Comparison of ENCODE assay signal across 8 mouse cellular contexts in the genomic region with DNA sequence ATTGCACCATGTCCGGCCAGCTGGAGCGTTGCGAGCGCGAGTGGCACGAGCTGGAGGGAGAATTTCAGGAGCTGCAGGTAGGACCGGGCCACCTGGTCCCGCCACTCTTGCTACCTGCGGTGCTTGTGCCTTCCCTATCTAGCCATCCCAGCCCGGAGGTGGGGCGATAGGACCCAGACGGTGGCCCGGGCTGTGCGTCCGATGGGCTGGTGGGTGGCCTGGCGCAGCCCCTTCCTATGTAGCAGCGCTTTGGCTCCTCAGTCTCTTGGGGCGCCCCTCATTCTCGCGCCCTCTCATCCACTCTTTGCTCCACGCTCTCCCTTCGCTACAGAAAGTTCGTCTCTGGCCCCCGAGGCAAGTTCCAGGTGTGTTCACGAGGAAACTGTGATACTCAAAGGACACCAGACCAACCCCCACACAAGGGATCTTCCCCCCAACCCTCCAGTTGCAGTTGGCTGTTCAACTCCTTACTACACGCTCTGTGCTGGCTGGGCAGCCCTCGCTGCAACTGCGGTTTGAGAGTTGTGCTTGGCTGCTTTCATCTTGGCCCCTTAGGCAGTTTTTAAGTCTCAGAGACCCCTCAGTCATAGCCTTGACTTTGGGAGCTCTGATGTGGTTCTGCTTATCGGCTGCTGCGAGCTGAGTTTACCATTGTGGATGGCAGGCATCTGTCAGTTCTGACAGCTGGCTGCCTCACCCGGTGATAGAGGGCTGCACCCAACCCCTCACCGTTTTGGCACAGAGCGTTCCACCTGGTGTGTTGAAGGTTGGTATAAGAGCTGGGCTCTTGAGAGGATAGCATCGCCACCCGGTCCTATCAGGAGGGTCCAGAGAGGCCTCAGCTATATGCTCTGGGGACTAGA. TPM values are rescaled to one million over a fixed set of nuclear protein-coding genes. Genes with fewer than 3 reads are reported as not detected.
A peak's percentile ranks its signal among the peaks of the same experiment; 100 is the strongest.
DNase-seq lines count a peak whose midpoint lies in the region; ATAC-seq and TF ChIP-seq lines count a peak whose summit lies in the region.

No protein-coding gene starts in this region.

- no peaks in the 10 kb centered on the region for H3K36me3 ChIP-seq in C2C12 (ENCODE audit: control insufficient read depth, insufficient read depth)
- H3K36me3 ChIP-seq in hindbrain, embryonic 12.5 days, result no peaks in the 10 kb centered on the region

- H3K9ac ChIP-seq in hindbrain, embryonic 12.5 days, result peak overlapping the region; percentile 82

- intact Hi-C loops in gastrocnemius, adult 2 months (cut with DNase I), result no loop called here

- H3K4me1 ChIP-seq in hindbrain, embryonic 12.5 days, result peaks cover 20% of the 10 kb centered on the region

- ATAC-seq in common myeloid progenitor, adult 5-6 weeks (replicated peaks; ENCODE audit: low read depth, poor library complexity, severe bottlenecking), result peak; percentile 33
- peak; percentile 91 for ATAC-seq in hindbrain, embryonic 12.5 days (ENCODE audit: low FRiP score)

- H3K79me2 ChIP-seq in C2C12 (ENCODE audit: control insufficient read depth, insufficient read depth), result no peaks in the 10 kb centered on the region

- H3K79me3 ChIP-seq in C2C12 (ENCODE audit: low read depth), result no peaks in the 10 kb centered on the region

- peak overlapping the region; percentile 94 for H3K4me2 ChIP-seq in hindbrain, embryonic 12.5 days (replicated peaks)

- WGBS in hindbrain, embryonic 12.5 days, result 5% methylated on average over 35 of the region's 35 CpGs

- peak overlapping the region; percentile 99 for H3K27ac ChIP-seq in gastrocnemius, adult 2 months
- H3K27ac ChIP-seq in hindbrain, embryonic 12.5 days, result peak overlapping the region; percentile 46

- H3ac ChIP-seq in C2C12 (ENCODE audit: control insufficient read depth, insufficient read length, low read depth), result peak overlapping the region; percentile 70

- H3K4me3 ChIP-seq in gastrocnemius, adult 2 months, result peak overlapping the region; percentile 92
- H3K4me3 ChIP-seq in C2C12 (ENCODE audit: insufficient read depth, poor library complexity, severe bottlenecking), result peak overlapping the region; percentile 37
- H3K4me3 ChIP-seq in hindbrain, embryonic 12.5 days, result peak overlapping the region; percentile 78

- TF ChIP-seq CTCF in gastrocnemius, adult 2 months (IDR thresholded peaks at IDR 0.05), result no peak
- no peak for TF ChIP-seq CTCF in C2C12 (IDR thresholded peaks at IDR 0.05; ENCODE audit: control insufficient read depth, insufficient read depth, insufficient read length)

- 0 out of 2 replicates have a peak, but pooled peaks cover 6% of the 10 kb centered on the region for H3K9me3 ChIP-seq in hindbrain, embryonic 12.5 days (replicated peaks)

- DNase-seq in gastrocnemius, adult 2 months, result peak; percentile 50
- DNase-seq in gastrocnemius, postnatal 4 days (ENCODE audit: low spot score in 2 of 2), result no peak
- DNase-seq in mesoderm, embryonic 11.5 days (ENCODE audit: low read depth, low spot score), result peak; percentile 44
- DNase-seq in thymus, postnatal 14 days, result peak; percentile 85
- DNase-seq in adrenal gland, postnatal 14 days, result no peak

- no peaks in the 10 kb centered on the region for H3K27me3 ChIP-seq in C2C12 (ENCODE audit: control insufficient read depth, insufficient read depth, insufficient read length)
- H3K27me3 ChIP-seq in hindbrain, embryonic 12.5 days, result no peaks in the 10 kb centered on the region

TF ChIP-seq in C2C12, 6 proteins besides CTCF, POLR2A, EP300 and RAD21:
- TF ChIP-seq MYOD1 (IDR thresholded peaks at IDR 0.05; ENCODE audit: control insufficient read depth, insufficient read length, low read depth) (no peak), USF1 (IDR thresholded peaks at IDR 0.05; ENCODE audit: low read depth) (no peak), MYOG (IDR thresholded peaks at IDR 0.05; ENCODE audit: control insufficient read depth, extremely low read depth, insufficient read length) (no peak), FOSL1 (IDR thresholded peaks at IDR 0.05; ENCODE audit: insufficient read depth, low read length, poor library complexity, severe bottlenecking) (no peak), MAX (IDR thresholded peaks at IDR 0.05) (no peak), CEBPB (IDR thresholded peaks at IDR 0.05; ENCODE audit: low read depth) (no peak)
TF ChIP-seq in C2C12: peak in this region for 0.

RNA-seq across cellular contexts. Expression of gene Tmem120b, which starts 8.4 kb away (rescaled TPM):
- total RNA-seq in gastrocnemius, adult 2 months (2021), result 10 to 100 TPM; 19.2 to 23.2 TPM
- total RNA-seq in gastrocnemius, postnatal 4 days (2021), result 10 to 100 TPM; 24.0 to 25.9 TPM
- 10.4 TPM for polyA plus RNA-seq in C2C12 (2012; fragmentation: generic; extraction: Trizol)
- total RNA-seq in common myeloid progenitor, adult 5-6 weeks (2017), result 4.8 and 4.9 TPM in 2 replicates
- polyA plus RNA-seq in hindbrain, embryonic 12.5 days (2016; fragmentation: Nextera tagmentation; extraction: Ambion mirVana), result 14.3 and 17.8 TPM in 2 replicates
- total RNA-seq in adrenal gland, postnatal 14 days (2021), result 17.7 and 19.2 TPM in 2 replicates

RNA-seq across cellular contexts. Expression of gene Morn3, which starts 29.8 kb away (rescaled TPM):
- total RNA-seq in gastrocnemius, adult 2 months (2021), result not detected
- total RNA-seq in gastrocnemius, postnatal 4 days (2021), result not detected
- not detected for polyA plus RNA-seq in C2C12 (2012; fragmentation: generic; extraction: Trizol)
- total RNA-seq in common myeloid progenitor, adult 5-6 weeks (2017), result not detected in 2 replicates
- 0.35 and 0.73 TPM in 2 replicates for polyA plus RNA-seq in hindbrain, embryonic 12.5 days (2016; fragmentation: Nextera tagmentation; extraction: Ambion mirVana)
- total RNA-seq in adrenal gland, postnatal 14 days (2021), result not detected in 2 replicates

RNA-seq across cellular contexts. Expression of gene Rhof, which starts 55.8 kb away (rescaled TPM):
- total RNA-seq in gastrocnemius, adult 2 months (2021), result under 1 TPM; 0.28 to 0.36 TPM
- total RNA-seq in gastrocnemius, postnatal 4 days (2021), result under 1 TPM; 0.91 to 0.93 TPM
- polyA plus RNA-seq in C2C12 (2012; fragmentation: generic; extraction: Trizol), result 1.9 TPM
- total RNA-seq in common myeloid progenitor, adult 5-6 weeks (2017), result 3.4 TPM in 2 replicates
- 2.6 and 2.8 TPM in 2 replicates for polyA plus RNA-seq in hindbrain, embryonic 12.5 days (2016; fragmentation: Nextera tagmentation; extraction: Ambion mirVana)
- 0.89 and 4.2 TPM in 2 replicates for total RNA-seq in adrenal gland, postnatal 14 days (2021)

Comparison
In these comparisons a context has a peak if more than half of its experiments do, and no peak if none do; other contexts are left out.
1. DNase-seq: peak in gastrocnemius, adult 2 months (single experiment), mesoderm, embryonic 11.5 days (single experiment) and thymus, postnatal 14 days (single experiment); none in gastrocnemius, postnatal 4 days (0 of 2) and adrenal gland, postnatal 14 days (single experiment).
2. H3K4me3 ChIP-seq: peak in every context shown above with its lines; median percentile 92 in gastrocnemius, adult 2 months; 78 in hindbrain, embryonic 12.5 days; 37 in C2C12.